Mouse (Mus musculus): ENCODE data around the gene Ubxn11. TPM values are rescaled to one million over a fixed set of nuclear protein-coding genes. Genes with fewer than 3 reads are reported as not detected.
A peak's percentile ranks its signal among the peaks of the same experiment; 100 is the strongest.

Gene Ubxn11
- polyA plus RNA-seq (2015; fragmentation: Nextera tagmentation; extraction: Ambion mirVana) = 1.7 and 2.1 TPM in 2 replicates

- Histone ChIP-seq H3K27me3 (replicated peaks) (no peaks in the 10 kb centered on the region), H3K4me1 (peaks cover 6% of the 10 kb centered on the region), H3K4me3 (peak within 1 kb of the TSS; percentile 84), H3K36me3 (no peaks in the 10 kb centered on the region), H3K27ac (replicated peaks) (no peak within 1 kb of the TSS), H3K9ac (peak within 1 kb of the TSS; percentile 82), H3K9me3 (no peaks in the 10 kb centered on the region), H3K4me2 (peak within 1 kb of the TSS; percentile 80)
- peak; percentile 51; the same call in 1 of the 2 replicates for ATAC-seq (ENCODE audit: extremely low read depth, insufficient number of reproducible peaks, low FRiP score, low TSS enrichment)
- WGBS = 15% methylated on average over 34 of the region's 34 CpGs
Measured at GRCm38 (mm10) chr4:134101979-134102741, at the start of gene Ubxn11. Ubxn11 (plus strand) TSS chr4:134102570.

GRCm38 (mm10) chr4:134053538-134053937, 48.8 kb upstream of the Ubxn11 start, which contains the start of gene Zfp683:
Zfp683 (plus strand) TSS chr4:134053838.
- 72% methylated on average over 3 of the region's 3 CpGs for WGBS

GRCm38 (mm10) chr4:134058166-134058715, 44.1 kb upstream of the Ubxn11 start:
- H3K27ac ChIP-seq (replicated peaks) = no peak overlapping the region
- no peaks in the 10 kb centered on the region for H3K9me3 ChIP-seq
- H3K27me3 ChIP-seq (replicated peaks) = peaks cover 61% of the 10 kb centered on the region
- H3K4me3 ChIP-seq = peak overlapping the region; percentile 20
- no peak overlapping the region for H3K9ac ChIP-seq
- no peaks in the 10 kb centered on the region for H3K36me3 ChIP-seq
- peak overlapping the region; percentile 53 for H3K4me2 ChIP-seq
- no peak for ATAC-seq (ENCODE audit: extremely low read depth, insufficient number of reproducible peaks, low FRiP score, low TSS enrichment)
- 24% methylated on average over 14 of the region's 14 CpGs for WGBS
- peaks cover 4% of the 10 kb centered on the region; the same call in 1 of the 2 replicates for H3K4me1 ChIP-seq

More at GRCm38 (mm10) chr4:134053538-134053937, 48.8 kb upstream of the Ubxn11 start, which contains the start of gene Zfp683:
- ATAC-seq (ENCODE audit: extremely low read depth, insufficient number of reproducible peaks, low FRiP score, low TSS enrichment) = no peak
- H3K4me3 ChIP-seq = no peak within 1 kb of the TSS
- peak within 1 kb of the TSS; percentile 67; the same call in 1 of the 2 replicates for H3K27ac ChIP-seq (replicated peaks)
- H3K4me1 ChIP-seq = peaks cover 26% of the 10 kb centered on the region
- 0 out of 2 replicates have a peak within 1 kb of the TSS, but pooled peaks have one; percentile 20 for H3K9ac ChIP-seq
- H3K9me3 ChIP-seq = no peaks in the 10 kb centered on the region
- no peaks in the 10 kb centered on the region for H3K36me3 ChIP-seq
- peaks cover 18% of the 10 kb centered on the region for H3K27me3 ChIP-seq (replicated peaks)
- H3K4me2 ChIP-seq = no peak within 1 kb of the TSS

- Histone ChIP-seq H3K27me3 (replicated peaks) (peaks cover 64% of the 10 kb centered on the region), H3K36me3 (no peaks in the 10 kb centered on the region), H3K4me3 (0 out of 2 replicates have a peak overlapping the region, but pooled peaks have one; percentile 20), H3K4me1 (peaks cover 4% of the 10 kb centered on the region; the same call in 1 of the 2 replicates), H3K9ac (no peak overlapping the region), H3K9me3 (no peaks in the 10 kb centered on the region), H3K4me2 (no peak overlapping the region; the same call in 1 of the 2 replicates), H3K27ac (replicated peaks) (no peak overlapping the region)
- ATAC-seq (ENCODE audit: extremely low read depth, insufficient number of reproducible peaks, low FRiP score, low TSS enrichment) = no peak
- 62% methylated on average over 6 of the region's 6 CpGs for WGBS
Measured at GRCm38 (mm10) chr4:134058908-134059307, 43.5 kb upstream of the Ubxn11 start.

GRCm38 (mm10) chr4:134060135-134060865, 42.1 kb upstream of the Ubxn11 start, which contains the start of gene Crybg2:
Crybg2 (plus strand) TSS chr4:134060815.
- H3K4me1 ChIP-seq = peaks cover 5% of the 10 kb centered on the region; the same call in 1 of the 2 replicates
- no peak within 1 kb of the TSS for H3K4me2 ChIP-seq
- peaks cover 70% of the 10 kb centered on the region for H3K27me3 ChIP-seq (replicated peaks)
- no peak within 1 kb of the TSS for H3K27ac ChIP-seq (replicated peaks)
- 34% methylated on average over 28 of the region's 28 CpGs for WGBS
- no peak for ATAC-seq (ENCODE audit: extremely low read depth, insufficient number of reproducible peaks, low FRiP score, low TSS enrichment)
- H3K9me3 ChIP-seq = no peaks in the 10 kb centered on the region
- no peak within 1 kb of the TSS for H3K4me3 ChIP-seq
- H3K36me3 ChIP-seq = no peaks in the 10 kb centered on the region
- no peak within 1 kb of the TSS for H3K9ac ChIP-seq

GRCm38 (mm10) chr4:134061166-134061830, 41.1 kb upstream of the Ubxn11 start:
- Histone ChIP-seq H3K27ac (replicated peaks) (no peak overlapping the region), H3K4me2 (no peak overlapping the region), H3K9ac (no peak overlapping the region), H3K36me3 (no peaks in the 10 kb centered on the region), H3K4me1 (peaks cover 8% of the 10 kb centered on the region; the same call in 1 of the 2 replicates), H3K4me3 (no peak overlapping the region), H3K9me3 (no peaks in the 10 kb centered on the region), H3K27me3 (replicated peaks) (peaks cover 72% of the 10 kb centered on the region)
- WGBS = 55% methylated on average over 18 of the region's 18 CpGs
- ATAC-seq (ENCODE audit: extremely low read depth, insufficient number of reproducible peaks, low FRiP score, low TSS enrichment) = no peak

- Histone ChIP-seq H3K27me3 (replicated peaks) (peaks cover 79% of the 10 kb centered on the region), H3K4me1 (peaks cover 8% of the 10 kb centered on the region; the same call in 1 of the 2 replicates), H3K9me3 (no peaks in the 10 kb centered on the region), H3K27ac (replicated peaks) (no peak overlapping the region), H3K4me2 (no peak overlapping the region), H3K9ac (no peak overlapping the region), H3K36me3 (no peaks in the 10 kb centered on the region), H3K4me3 (no peak overlapping the region)
- no peak for ATAC-seq (ENCODE audit: extremely low read depth, insufficient number of reproducible peaks, low FRiP score, low TSS enrichment)
- 40% methylated on average over 8 of the region's 8 CpGs for WGBS
Measured at GRCm38 (mm10) chr4:134061944-134062446, 40.4 kb upstream of the Ubxn11 start.

GRCm38 (mm10) chr4:134062561-134062960, 39.8 kb upstream of the Ubxn11 start:
- 60% methylated on average over 8 of the region's 8 CpGs for WGBS
- Histone ChIP-seq H3K9me3 (no peaks in the 10 kb centered on the region), H3K4me1 (peaks cover 8% of the 10 kb centered on the region; the same call in 1 of the 2 replicates), H3K27me3 (replicated peaks) (peaks cover 85% of the 10 kb centered on the region), H3K4me3 (no peak overlapping the region), H3K36me3 (no peaks in the 10 kb centered on the region), H3K9ac (no peak overlapping the region), H3K27ac (replicated peaks) (no peak overlapping the region), H3K4me2 (no peak overlapping the region)
- no peak for ATAC-seq (ENCODE audit: extremely low read depth, insufficient number of reproducible peaks, low FRiP score, low TSS enrichment)

GRCm38 (mm10) chr4:134065431-134066004, 36.9 kb upstream of the Ubxn11 start:
- peaks cover 63% of the 10 kb centered on the region for H3K27me3 ChIP-seq (replicated peaks)
- no peaks in the 10 kb centered on the region for H3K9me3 ChIP-seq
- H3K9ac ChIP-seq = no peak overlapping the region
- no peaks in the 10 kb centered on the region for H3K36me3 ChIP-seq
- no peak for ATAC-seq (ENCODE audit: extremely low read depth, insufficient number of reproducible peaks, low FRiP score, low TSS enrichment)
- H3K4me1 ChIP-seq = peaks cover 4% of the 10 kb centered on the region; the same call in 1 of the 2 replicates
- WGBS = 23% methylated on average over 23 of the region's 23 CpGs
- peak overlapping the region; percentile 13; the same call in 1 of the 2 replicates for H3K4me2 ChIP-seq
- H3K27ac ChIP-seq (replicated peaks) = no peak overlapping the region
- 0 out of 2 replicates have a peak overlapping the region, but pooled peaks have one; percentile 4 for H3K4me3 ChIP-seq

- H3K4me3 ChIP-seq = no peak overlapping the region
- H3K4me2 ChIP-seq = no peak overlapping the region
- no peak overlapping the region for H3K9ac ChIP-seq
- ATAC-seq (ENCODE audit: extremely low read depth, insufficient number of reproducible peaks, low FRiP score, low TSS enrichment) = no peak
- no peaks in the 10 kb centered on the region for H3K9me3 ChIP-seq
- peaks cover 45% of the 10 kb centered on the region for H3K27me3 ChIP-seq (replicated peaks)
- WGBS = 87% methylated on average over 8 of the region's 8 CpGs
- H3K36me3 ChIP-seq = no peaks in the 10 kb centered on the region
- H3K27ac ChIP-seq (replicated peaks) = no peak overlapping the region
- peaks cover 4% of the 10 kb centered on the region; the same call in 1 of the 2 replicates for H3K4me1 ChIP-seq
Measured at GRCm38 (mm10) chr4:134067383-134067782, 35.0 kb upstream of the Ubxn11 start.

All from heart, embryonic 13.5 days (tissue).